Mouse (Mus musculus) bone marrow, adult 2 months (tissue): ENCODE results near the gene Elp4.

ENCODE experiments used
- CTCF ChIP-seq: fragments of 200-500 bp; IDR thresholded peaks from 2 replicates; pipeline ENCODE4 v1.5.1; 2011; ENCODE audit warnings: low read length, control low read depth; ENCODE audit not compliant: control insufficient read depth, insufficient read depth
- POLR2A ChIP-seq: fragments of 200-500 bp; IDR thresholded peaks from 2 replicates; pipeline ENCODE4 v1.6.1; 2011; ENCODE audit warnings: low read depth, mild to moderate bottlenecking, control low read depth, low read length, borderline replicate concordance; ENCODE audit not compliant: control insufficient read depth

- no peak for TF ChIP-seq POLR2A
- TF ChIP-seq CTCF = no peak
Measured at GRCm38 (mm10) chr2:105801536-105801935, 102.8 kb downstream of the Elp4 start.
